Mouse (Mus musculus): ENCODE data around the gene Ahctf1.

- TF ChIP-seq EP300 (IDR thresholded peaks at IDR 0.05; ENCODE audit: low read depth) (no peak), CTCF (IDR thresholded peaks at IDR 0.05; ENCODE audit: low read depth) (no peak)
Observed at GRCm38 (mm10) chr1:179814616-179815015, 11.1 kb upstream of the Ahctf1 start.

All from liver, postnatal 0 days (tissue).